Mouse (Mus musculus): Measurements from ENCODE around the gene Rab36.

DNA sequence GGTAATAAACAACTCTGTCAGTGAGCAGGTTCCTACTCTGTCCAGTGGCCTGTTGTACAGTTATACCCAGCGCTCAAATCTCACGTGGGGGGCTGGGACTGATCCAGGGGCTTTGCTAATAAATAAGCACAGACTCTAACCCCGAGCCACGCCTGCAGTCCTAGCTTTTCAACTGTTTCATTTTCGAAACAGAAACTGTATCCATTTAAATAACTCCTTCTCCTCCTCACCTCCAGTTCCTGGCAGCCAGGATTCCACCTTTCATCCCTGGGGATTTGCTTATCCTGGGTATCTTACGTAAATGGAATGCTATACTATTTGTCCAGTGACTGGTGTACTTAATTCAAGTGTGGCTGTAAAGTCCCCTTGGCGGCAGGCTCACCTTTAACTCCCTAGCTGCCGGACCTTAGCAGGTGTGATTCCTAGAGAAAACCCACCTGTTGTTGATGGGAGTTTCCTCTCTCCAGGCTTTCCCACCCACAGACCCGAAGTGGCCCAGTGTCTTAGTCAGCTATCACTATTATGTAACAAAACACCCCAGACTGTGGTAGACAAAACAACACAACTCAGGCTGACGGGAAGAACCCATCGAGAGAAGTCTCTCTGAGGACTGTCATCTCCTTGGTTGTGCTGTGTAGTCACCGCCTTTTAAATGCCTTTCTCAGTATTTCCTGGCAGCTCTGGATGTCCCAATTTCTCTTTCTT, 31.9 kb downstream of the Rab36 start:
- TF ChIP-seq CTCF (IDR thresholded peaks at IDR 0.05; ENCODE audit: low read depth, low read length) (no peak), EP300 (IDR thresholded peaks at IDR 0.05; ENCODE audit: insufficient read depth, low read depth, low read length) (no peak), POLR2A (IDR thresholded peaks at IDR 0.05; ENCODE audit: insufficient read depth, low read length) (no peak)

Measured in ES-Bruce4 (cell line).